Mouse (Mus musculus) right cerebral cortex, postnatal 25 days (tissue): Measurements from ENCODE around the gene Cyp4a30b.
"Not testable (repeated sequence)": the region's sequence is repeated elsewhere in the genome, so short reads cannot be mapped to it uniquely, and the experiment has no call there.

Source experiments
- DNase-seq: peaks from one replicate; pipeline ENCODE4 v3.0.0; 2022

Cyp4a30b gene

GRCm38 (mm10) chr4:115452304-115452703 lies at the start of gene Cyp4a30b:
Cyp4a30b (plus strand) TSS chr4:115452604.
- DNase-seq, result no peak

GRCm38 (mm10) chr4:115411324-115411723 lies 41.1 kb upstream of the Cyp4a30b start, which contains the start of gene Cyp4a12b:
Cyp4a12b (plus strand) TSS chr4:115411624.
- not testable (repeated sequence) for DNase-seq

GRCm38 (mm10) chr4:115450577-115451137 lies 1.7 kb upstream of the Cyp4a30b start:
- DNase-seq, result no peak

GRCm38 (mm10) chr4:115473585-115473984 lies 21.2 kb downstream of the Cyp4a30b start:
- not testable (repeated sequence) for DNase-seq

GRCm38 (mm10) chr4:115476051-115476450 lies 23.6 kb downstream of the Cyp4a30b start:
- DNase-seq, result not testable (repeated sequence)

GRCm38 (mm10) chr4:115481006-115481652 lies 28.7 kb downstream of the Cyp4a30b start:
- DNase-seq, result peak; percentile 7

- DNase-seq, result no peak
Observed at GRCm38 (mm10) chr4:115496001-115496400, 43.6 kb downstream of the Cyp4a30b start, which contains the start of gene Cyp4a14. Cyp4a14 (minus strand) TSS chr4:115496142.

- DNase-seq, result no peak
Observed at GRCm38 (mm10) chr4:115497466-115497865, 45.1 kb downstream of the Cyp4a30b start.

- not testable (repeated sequence) for DNase-seq
Observed at GRCm38 (mm10) chr4:115513964-115514363, 61.6 kb downstream of the Cyp4a30b start.

- not testable (repeated sequence) for DNase-seq
Observed at GRCm38 (mm10) chr4:115518000-115518399, 65.6 kb downstream of the Cyp4a30b start, which contains the start of gene Cyp4a10. Cyp4a10 (plus strand) TSS chr4:115518264.

- DNase-seq, result no peak
Observed at GRCm38 (mm10) chr4:115519444-115519843, 67.0 kb downstream of the Cyp4a30b start.
